In genomic region chr6:120927765-120928164, GRCm38 (mm10) we compare ENCODE assay signal across 10 mouse cellular contexts. TPM values are rescaled to one million over a fixed set of nuclear protein-coding genes. Genes with fewer than 3 reads are reported as not detected.
DNase-seq lines count a peak whose midpoint lies in the region; ATAC-seq and TF ChIP-seq lines count a peak whose summit lies in the region.
"Had no signal": no experiment of that assay in that cellular context is flagged by ENCODE, and none has a peak within 500 bp of the region (broad histone marks: within the 10 kb centered on the region; RNA-seq: fewer than 3 reads in every experiment).

No protein-coding gene starts in this region.

- no peaks in the 10 kb centered on the region for H3K9me3 ChIP-seq in liver, postnatal 0 days (ENCODE audit: low read length)
- H3K9me3 ChIP-seq in liver, embryonic 11.5 days (ENCODE audit: control insufficient read depth, low read length): no peaks in the 10 kb centered on the region
- no peaks in the 10 kb centered on the region for H3K9me3 ChIP-seq in forebrain, embryonic 12.5 days
- H3K9me3 ChIP-seq: forebrain, embryonic 13.5 days; liver, embryonic 15.5 days had no signal

- H3K4me2 ChIP-seq in liver, postnatal 0 days (ENCODE audit: low read depth, low read length): no peak overlapping the region
- H3K4me2 ChIP-seq in liver, embryonic 11.5 days: no peak overlapping the region
- H3K4me2 ChIP-seq in myocyte (ENCODE audit: low read depth): peak overlapping the region; percentile 51
- H3K4me2 ChIP-seq in forebrain, embryonic 12.5 days: no peak overlapping the region
- H3K4me2 ChIP-seq: forebrain, embryonic 13.5 days; liver, embryonic 15.5 days had no signal

- ATAC-seq in liver, postnatal 0 days: peak; percentile 53
- ATAC-seq in liver, embryonic 11.5 days (replicated peaks; ENCODE audit: low FRiP score): no peak
- ATAC-seq in megakaryocyte-erythroid progenitor cell, adult 5-6 weeks (replicated peaks; ENCODE audit: low FRiP score, low TSS enrichment, poor library complexity, severe bottlenecking): no peak
- no peak for ATAC-seq in CD4-positive, CD25-positive, alpha-beta regulatory T cell, adult 4 months
- ATAC-seq in forebrain, embryonic 12.5 days (ENCODE audit: low FRiP score): no peak
- ATAC-seq: forebrain, embryonic 13.5 days had no signal

- peak; percentile 62 for DNase-seq in liver, postnatal 0 days
- no peak for DNase-seq in liver, embryonic 11.5 days (ENCODE audit: low spot score)
- DNase-seq in adrenal gland, postnatal 25 days: peak; percentile 80
- DNase-seq in gonadal fat pad, adult 2 months (ENCODE audit: low read depth): peak; percentile 38

- H3K79me2 ChIP-seq in myocyte (ENCODE audit: control insufficient read depth, insufficient read depth): no peaks in the 10 kb centered on the region

- H3ac ChIP-seq in myocyte (ENCODE audit: control insufficient read depth, insufficient read length): no peak overlapping the region

- H3K9ac ChIP-seq in liver, postnatal 0 days (replicated peaks): no peak overlapping the region
- no peak overlapping the region for H3K9ac ChIP-seq in liver, embryonic 11.5 days (ENCODE audit: low read depth, low read length)
- no peak overlapping the region for H3K9ac ChIP-seq in forebrain, embryonic 12.5 days
- H3K9ac ChIP-seq: forebrain, embryonic 13.5 days; liver, embryonic 15.5 days had no signal

- H3K27ac ChIP-seq in liver, postnatal 0 days (ENCODE audit: low read depth): no peak overlapping the region
- H3K27ac ChIP-seq in liver, embryonic 11.5 days (ENCODE audit: low read depth, low read length): no peak overlapping the region
- no peak overlapping the region for H3K27ac ChIP-seq in forebrain, embryonic 12.5 days
- H3K27ac ChIP-seq: forebrain, embryonic 13.5 days; liver, embryonic 15.5 days had no signal

- TF ChIP-seq CTCF in liver, postnatal 0 days (IDR thresholded peaks at IDR 0.05; ENCODE audit: low read depth): no peak

- no peaks in the 10 kb centered on the region for H3K27me3 ChIP-seq in liver, postnatal 0 days (ENCODE audit: insufficient read depth, low read length)
- no peaks in the 10 kb centered on the region for H3K27me3 ChIP-seq in liver, embryonic 11.5 days (replicated peaks; ENCODE audit: control insufficient read depth, insufficient read depth, low read length)
- no peaks in the 10 kb centered on the region for H3K27me3 ChIP-seq in myocyte (ENCODE audit: control insufficient read depth, insufficient read depth, insufficient read length)
- H3K27me3 ChIP-seq in forebrain, embryonic 12.5 days: no peaks in the 10 kb centered on the region
- H3K27me3 ChIP-seq: forebrain, embryonic 13.5 days; liver, embryonic 15.5 days had no signal

- H3K4me3 ChIP-seq in liver, postnatal 0 days (ENCODE audit: low read depth, low read length): no peak overlapping the region
- no peak overlapping the region for H3K4me3 ChIP-seq in liver, embryonic 11.5 days (ENCODE audit: low read depth, low read length)
- H3K4me3 ChIP-seq in myocyte: no peak overlapping the region
- H3K4me3 ChIP-seq in forebrain, embryonic 12.5 days (replicated peaks): no peak overlapping the region
- H3K4me3 ChIP-seq: forebrain, embryonic 13.5 days; liver, embryonic 15.5 days had no signal

- peaks cover 10% of the 10 kb centered on the region; the same call in 1 of the 2 replicates for H3K36me3 ChIP-seq in liver, postnatal 0 days (replicated peaks; ENCODE audit: insufficient read depth, low read length)
- H3K36me3 ChIP-seq in liver, embryonic 11.5 days (ENCODE audit: control insufficient read depth, insufficient read depth, low read length): peaks cover 3% of the 10 kb centered on the region
- H3K36me3 ChIP-seq in myocyte (ENCODE audit: control insufficient read depth, insufficient read depth): no peaks in the 10 kb centered on the region
- H3K36me3 ChIP-seq in forebrain, embryonic 12.5 days (replicated peaks): peaks cover 16% of the 10 kb centered on the region

- H3K4me1 ChIP-seq in liver, postnatal 0 days (ENCODE audit: insufficient read depth): peaks cover 5% of the 10 kb centered on the region
- peaks cover 9% of the 10 kb centered on the region for H3K4me1 ChIP-seq in liver, embryonic 11.5 days (replicated peaks; ENCODE audit: control insufficient read depth, insufficient read depth, low read length)
- H3K4me1 ChIP-seq in forebrain, embryonic 12.5 days: no peaks in the 10 kb centered on the region
- H3K4me1 ChIP-seq: forebrain, embryonic 13.5 days had no signal

- 66% methylated on average over 3 of the region's 3 CpGs for WGBS in liver, postnatal 0 days (ENCODE audit: insufficient replicate concordance)
- 88% methylated on average over 3 of the region's 3 CpGs for WGBS in liver, embryonic 11.5 days
- WGBS in forebrain, embryonic 12.5 days: 81% methylated on average over 3 of the region's 3 CpGs

- peak; percentile 72 for TF ChIP-seq EP300 in liver, postnatal 0 days (IDR thresholded peaks at IDR 0.05; ENCODE audit: low read depth)

- no peak for TF ChIP-seq POLR2A in myocyte (IDR thresholded peaks at IDR 0.05; ENCODE audit: insufficient read length, low read depth)

TF ChIP-seq in myocyte, 11 proteins besides CTCF, POLR2A, EP300 and RAD21:
- TF ChIP-seq MYOG (IDR thresholded peaks at IDR 0.05; ENCODE audit: control insufficient read depth in 1 of 3, insufficient read depth in 1 of 3, insufficient read length in 2 of 3, low read depth in 2 of 3) (peak in 1 of 3 experiments; percentile 35), USF1 (IDR thresholded peaks at IDR 0.05; ENCODE audit: low read depth) (peak; percentile 63), MYOD1 (IDR thresholded peaks at IDR 0.05; ENCODE audit: control insufficient read depth in 1 of 3, insufficient read length in 2 of 3, low read depth in 2 of 3) (no peak)

RNA-seq across cellular contexts. Expression of gene Bid, which starts 11.1 kb away (rescaled TPM):
- polyA plus RNA-seq in liver, postnatal 0 days (2015; fragmentation: Nextera tagmentation; extraction: Ambion mirVana): 24.6 and 24.7 TPM in 2 replicates
- 48.2 and 51.5 TPM in 2 replicates for polyA plus RNA-seq in liver, embryonic 11.5 days (2014; fragmentation: Nextera tagmentation; extraction: Ambion mirVana)
- 6.5 and 8.4 TPM in 2 replicates for total RNA-seq in adrenal gland, postnatal 25 days (2021)
- 7.9 and 9.6 TPM in 2 replicates for polyA plus RNA-seq in gonadal fat pad, adult 2 months (2012; rRNA removed)
- polyA plus RNA-seq in myocyte (2012; fragmentation: generic; extraction: Trizol): 34.3 TPM
- 55.4 TPM in 2 replicates for total RNA-seq in megakaryocyte-erythroid progenitor cell, adult 5-6 weeks (2014; fragmentation: Nextera tagmentation)
- total RNA-seq in megakaryocyte-erythroid progenitor cell, adult 5-6 weeks (2017): 23.7 and 25.8 TPM in 2 replicates
- 10 to 100 TPM; 51.9 to 73.2 TPM for polyA plus RNA-seq in CD4-positive, CD25-positive, alpha-beta regulatory T cell, adult 4 months (2017; shearing (Covaris generic))
- 15.3 and 15.6 TPM in 2 replicates for polyA plus RNA-seq in forebrain, embryonic 12.5 days (2016; fragmentation: Nextera tagmentation; extraction: Ambion mirVana)
